Mouse (Mus musculus) E14TG2a.4 (cell line): ENCODE data around the gene Nudt22.

ENCODE experiments used
- CTCF ChIP-seq: conservative IDR thresholded peaks from 2 replicates; pipeline ENCODE4 v1.5.1; 2014; ENCODE audit warnings: low read length
- NANOG ChIP-seq: IDR thresholded peaks from 2 replicates; pipeline ENCODE4 v1.6.1; 2014; ENCODE audit warnings: borderline replicate concordance, low read length, mixed read lengths
- POU5F1 ChIP-seq: IDR thresholded peaks from 2 replicates; pipeline ENCODE4 v1.6.1; 2014; ENCODE audit warnings: low read length, borderline replicate concordance

DNA sequence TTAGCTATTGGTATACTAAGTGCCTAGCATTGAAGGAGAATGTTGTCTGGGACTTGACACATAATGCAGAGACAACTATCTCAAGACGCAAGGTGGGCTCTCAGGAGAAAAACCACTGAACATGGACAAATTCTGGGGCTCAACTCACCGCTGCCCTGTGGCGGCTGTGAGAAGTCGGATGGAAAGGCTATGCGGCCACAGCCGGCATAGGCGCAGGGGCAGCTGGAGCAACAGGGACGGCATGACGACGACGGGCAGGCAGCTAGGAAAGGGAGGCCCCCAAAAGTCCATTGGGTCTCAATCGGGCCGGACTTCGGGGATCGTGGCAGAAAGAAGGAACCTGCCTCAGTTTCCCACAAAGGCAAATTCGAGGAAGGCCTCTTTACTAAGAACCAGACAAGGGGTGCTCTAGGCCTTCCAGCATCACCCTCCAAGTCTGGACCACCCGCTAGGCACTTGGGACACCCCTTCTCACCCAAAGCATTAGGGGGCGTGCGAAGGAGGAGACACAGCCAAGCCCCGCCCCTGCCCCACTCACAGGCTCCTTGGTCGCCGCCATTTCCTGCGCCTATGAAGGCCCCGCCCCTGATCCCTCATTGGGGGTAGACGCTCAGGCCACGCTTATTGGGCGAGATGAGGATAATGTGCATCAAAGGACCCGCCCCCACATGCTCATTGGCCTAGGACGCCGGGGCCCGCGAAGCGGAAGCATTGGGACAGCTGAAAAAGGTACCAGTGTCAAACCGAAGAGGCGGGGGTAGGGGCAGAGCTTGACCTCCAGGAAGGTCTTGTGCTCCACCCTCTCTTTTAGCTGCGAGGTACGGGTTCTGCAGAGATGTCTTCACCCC lies 3.7 kb downstream of the Nudt22 start, which contains the start of gene Dnajc4:
- TF ChIP-seq CTCF = no peak
- TF ChIP-seq POU5F1 = no peak
- TF ChIP-seq NANOG = no peak
